ENCODE assay signal across 25 mouse cellular contexts in the genomic region with DNA sequence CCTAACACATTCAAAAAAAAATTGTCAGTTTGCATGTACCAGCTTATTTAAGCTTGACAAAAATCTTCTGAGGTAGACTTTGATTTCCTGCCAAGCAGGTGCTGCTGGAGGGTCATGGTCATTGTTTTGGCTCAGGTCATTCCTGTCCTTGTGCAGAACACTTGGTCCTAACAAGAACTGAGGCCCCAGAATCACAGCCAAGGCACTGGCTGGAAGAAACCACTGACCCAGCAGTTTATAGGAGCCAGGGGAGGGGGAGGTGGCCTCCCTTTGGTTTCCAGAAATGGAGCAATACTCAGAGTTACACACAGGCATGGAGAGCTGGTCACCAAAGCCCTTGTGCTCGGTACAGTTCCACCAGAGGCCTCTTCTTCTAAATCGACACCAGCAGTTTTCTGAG. TPM values are rescaled to one million over a fixed set of nuclear protein-coding genes. Genes with fewer than 3 reads are reported as not detected.
DNase-seq lines count a peak whose midpoint lies in the region; TF ChIP-seq lines count a peak whose summit lies in the region.
"Had no signal": no experiment of that assay in that cellular context is flagged by ENCODE, and none has a peak within 500 bp of the region (broad histone marks: within the 10 kb centered on the region; RNA-seq: fewer than 3 reads in every experiment).

No protein-coding gene starts in this region.

- TF ChIP-seq CTCF in gastrocnemius, adult 2 months (IDR thresholded peaks at IDR 0.05) = no peak

- peak overlapping the region; percentile 43; the same call in 1 of the 2 replicates for H3K27ac ChIP-seq in gastrocnemius, adult 2 months
- H3K27ac ChIP-seq: embryonic facial prominence, embryonic 12.5 days; embryonic facial prominence, embryonic 15.5 days; heart, embryonic 15.5 days; hindbrain, embryonic 10.5 days; hindbrain, embryonic 13.5 days; intestine, embryonic 15.5 days had no signal

- no peak overlapping the region for H3K4me3 ChIP-seq in gastrocnemius, adult 2 months
- H3K4me3 ChIP-seq: embryonic facial prominence, embryonic 12.5 days; embryonic facial prominence, embryonic 15.5 days; heart, embryonic 12.5 days; heart, embryonic 15.5 days; hindbrain, embryonic 10.5 days; hindbrain, embryonic 13.5 days; intestine, embryonic 15.5 days had no signal

- intact Hi-C loops in gastrocnemius, adult 2 months (cut with DNase I) = no loop called here

- DNase-seq in adrenal gland, postnatal 14 days = peak; percentile 28
- no peak for DNase-seq in adrenal gland, postnatal 4 days (ENCODE audit: low spot score in 2 of 2)
- DNase-seq in gastrocnemius, adult 2 months = peak; percentile 49
- no peak for DNase-seq in gastrocnemius, postnatal 4 days (ENCODE audit: low spot score in 2 of 2)
- DNase-seq in ovary, postnatal 36 days (ENCODE audit: low spot score) = peak; percentile 30
- no peak for DNase-seq in ovary, adult 18-20 months (ENCODE audit: low spot score)
- no peak for DNase-seq in layer of hippocampus, postnatal 10 days (ENCODE audit: low spot score in 2 of 2)
- DNase-seq: adrenal gland, adult 8-10 months; cerebellum, adult 11 months; cerebellum, adult 2 months; cerebellum, adult 9-11 months; cerebellum, postnatal 25 days; forebrain, postnatal 0 days; gastrocnemius, postnatal 10 days; heart, adult 18-20 months; heart, postnatal 10 days; heart, postnatal 36 days; kidney, adult 11 months had no signal

RNA-seq across cellular contexts. Expression of a gene that starts 22.2 kb away (rescaled TPM):
- total RNA-seq in adrenal gland, postnatal 14 days (2021) = 21.4 and 25.2 TPM in 2 replicates
- total RNA-seq in adrenal gland, postnatal 4 days (2021) = 10 to 100 TPM; 20.3 to 22.2 TPM
- 100 to 1,000 TPM in 1 of 2 experiments, 10 to 100 TPM in 1; 75.0 to 118 TPM for total RNA-seq in gastrocnemius, adult 2 months (2021)
- total RNA-seq in gastrocnemius, postnatal 4 days (2021) = 10 to 100 TPM; 21.6 to 25.0 TPM
- total RNA-seq in layer of hippocampus, postnatal 10 days (2021) = 1 to 10 TPM; 8.2 TPM

Comparison
In these comparisons a context has a peak if more than half of its experiments do, and no peak if none do; other contexts are left out.
1. DNase-seq: peak in adrenal gland, postnatal 14 days (single experiment), gastrocnemius, adult 2 months (single experiment) and ovary, postnatal 36 days (single experiment); none in adrenal gland, postnatal 4 days (0 of 2), gastrocnemius, postnatal 4 days (0 of 2), ovary, adult 18-20 months (single experiment) and layer of hippocampus, postnatal 10 days (0 of 2).